Comparison of ENCODE assay signal across 26 mouse cellular contexts in genomic region chr14:9556333-9556732, GRCm38 (mm10).
DNase-seq lines count a peak whose midpoint lies in the region; ATAC-seq lines count a peak whose summit lies in the region.
"Had no signal": no experiment of that assay in that cellular context is flagged by ENCODE, and none has a peak within 500 bp of the region (broad histone marks: within the 10 kb centered on the region; RNA-seq: fewer than 3 reads in every experiment).

No protein-coding gene starts in this region.

- no peak overlapping the region for H3K4me3 ChIP-seq in forebrain, embryonic 11.5 days (ENCODE audit: low read depth, low read length)
- H3K4me3 ChIP-seq in forebrain, embryonic 16.5 days (replicated peaks; ENCODE audit: low read length): no peak overlapping the region
- no peak overlapping the region for H3K4me3 ChIP-seq in forebrain, embryonic 12.5 days (replicated peaks)
- H3K4me3 ChIP-seq in forebrain, embryonic 15.5 days: no peak overlapping the region
- H3K4me3 ChIP-seq: embryonic facial prominence, embryonic 12.5 days; embryonic facial prominence, embryonic 15.5 days; gastrocnemius, adult 2 months; heart, embryonic 12.5 days; heart, embryonic 15.5 days had no signal

- no peaks in the 10 kb centered on the region for H3K4me1 ChIP-seq in forebrain, embryonic 11.5 days (replicated peaks; ENCODE audit: control insufficient read depth, insufficient read depth, low read length)
- peaks cover 11% of the 10 kb centered on the region for H3K4me1 ChIP-seq in forebrain, embryonic 16.5 days (replicated peaks; ENCODE audit: control insufficient read depth, insufficient read depth, low read length)
- peaks cover 12% of the 10 kb centered on the region for H3K4me1 ChIP-seq in forebrain, embryonic 12.5 days
- peaks cover 12% of the 10 kb centered on the region for H3K4me1 ChIP-seq in forebrain, embryonic 15.5 days

- H3K9me3 ChIP-seq in forebrain, embryonic 11.5 days (ENCODE audit: control insufficient read depth, low read length): no peaks in the 10 kb centered on the region
- no peaks in the 10 kb centered on the region for H3K9me3 ChIP-seq in forebrain, embryonic 16.5 days (ENCODE audit: control insufficient read depth, low read length)
- no peaks in the 10 kb centered on the region for H3K9me3 ChIP-seq in forebrain, embryonic 12.5 days
- no peaks in the 10 kb centered on the region for H3K9me3 ChIP-seq in forebrain, embryonic 15.5 days
- H3K9me3 ChIP-seq: embryonic facial prominence, embryonic 12.5 days; embryonic facial prominence, embryonic 15.5 days; G1E; heart, embryonic 12.5 days; heart, embryonic 15.5 days had no signal

- 43% methylated on average over 5 of the region's 5 CpGs for WGBS in forebrain, embryonic 11.5 days
- 10% methylated on average over 5 of the region's 5 CpGs for WGBS in forebrain, embryonic 16.5 days
- WGBS in forebrain, embryonic 12.5 days: 29% methylated on average over 5 of the region's 5 CpGs
- 15% methylated on average over 5 of the region's 5 CpGs for WGBS in forebrain, embryonic 15.5 days

- peak; percentile 64 for ATAC-seq in forebrain, embryonic 11.5 days (replicated peaks; ENCODE audit: low FRiP score)
- ATAC-seq in forebrain, embryonic 16.5 days: no peak
- peak; percentile 64; the same call in 1 of the 2 replicates for ATAC-seq in forebrain, embryonic 12.5 days (ENCODE audit: low FRiP score)
- ATAC-seq in forebrain, embryonic 15.5 days (replicated peaks): peak; percentile 60; the same call in 1 of the 2 replicates
- ATAC-seq: hindbrain, postnatal 0 days; inflammation-experienced regulatory T-cells, adult 6 months; intestine, embryonic 16.5 days; Patski had no signal

- no peak overlapping the region for H3K9ac ChIP-seq in forebrain, embryonic 11.5 days (ENCODE audit: low read length)
- H3K9ac ChIP-seq in forebrain, embryonic 16.5 days (replicated peaks; ENCODE audit: low read depth, low read length): no peak overlapping the region
- H3K9ac ChIP-seq in forebrain, embryonic 12.5 days: no peak overlapping the region
- no peak overlapping the region for H3K9ac ChIP-seq in forebrain, embryonic 15.5 days (replicated peaks)
- H3K9ac ChIP-seq: embryonic facial prominence, embryonic 12.5 days; embryonic facial prominence, embryonic 15.5 days; heart, embryonic 12.5 days; heart, embryonic 15.5 days; hindbrain, embryonic 14.5 days had no signal

- DNase-seq in forebrain, embryonic 11.5 days (ENCODE audit: low spot score): no peak
- no peak for DNase-seq in right cerebral cortex, postnatal 36 days (ENCODE audit: low spot score in 2 of 2)
- DNase-seq in thymus, postnatal 0 days (ENCODE audit: low spot score): no peak
- DNase-seq in kidney, postnatal 36 days: no peak
- DNase-seq: adrenal gland, postnatal 10 days; adrenal gland, postnatal 36 days; B cell, adult 2 months; cerebellum, adult 11 months; cerebellum, adult 2 months; cerebellum, adult 9-11 months; gastrocnemius, adult 2 months; gastrocnemius, postnatal 14 days had no signal

- H3K4me2 ChIP-seq in forebrain, embryonic 11.5 days (ENCODE audit: low read depth, low read length, severe bottlenecking): no peak overlapping the region
- no peak overlapping the region for H3K4me2 ChIP-seq in forebrain, embryonic 16.5 days (ENCODE audit: low read length)
- no peak overlapping the region for H3K4me2 ChIP-seq in forebrain, embryonic 12.5 days
- no peak overlapping the region for H3K4me2 ChIP-seq in forebrain, embryonic 15.5 days (replicated peaks)
- H3K4me2 ChIP-seq: embryonic facial prominence, embryonic 12.5 days; embryonic facial prominence, embryonic 15.5 days; heart, embryonic 12.5 days; heart, embryonic 15.5 days; hindbrain, embryonic 14.5 days had no signal

- no peak overlapping the region for H3K27ac ChIP-seq in forebrain, embryonic 11.5 days (ENCODE audit: low read depth, low read length)
- H3K27ac ChIP-seq in forebrain, embryonic 16.5 days (ENCODE audit: low read length): no peak overlapping the region
- no peak overlapping the region for H3K27ac ChIP-seq in forebrain, embryonic 12.5 days
- H3K27ac ChIP-seq in forebrain, embryonic 15.5 days (replicated peaks): no peak overlapping the region
- H3K27ac ChIP-seq: embryonic facial prominence, embryonic 15.5 days; gastrocnemius, adult 2 months; heart, embryonic 15.5 days; hindbrain, embryonic 14.5 days had no signal

- no peaks in the 10 kb centered on the region for H3K27me3 ChIP-seq in forebrain, embryonic 11.5 days (ENCODE audit: control insufficient read depth, insufficient read depth, low read length)
- no peaks in the 10 kb centered on the region for H3K27me3 ChIP-seq in forebrain, embryonic 16.5 days (replicated peaks; ENCODE audit: control insufficient read depth, insufficient read depth, low read length)
- no peaks in the 10 kb centered on the region for H3K27me3 ChIP-seq in forebrain, embryonic 12.5 days
- H3K27me3 ChIP-seq in forebrain, embryonic 15.5 days: no peaks in the 10 kb centered on the region
- H3K27me3 ChIP-seq: CH12.LX; embryonic facial prominence, embryonic 12.5 days; embryonic facial prominence, embryonic 15.5 days; heart, embryonic 12.5 days; heart, embryonic 15.5 days; Patski had no signal

- no peaks in the 10 kb centered on the region for H3K36me3 ChIP-seq in forebrain, embryonic 11.5 days (ENCODE audit: control insufficient read depth, insufficient read depth, low read length)
- no peaks in the 10 kb centered on the region for H3K36me3 ChIP-seq in forebrain, embryonic 16.5 days (ENCODE audit: control insufficient read depth, insufficient read depth)
- H3K36me3 ChIP-seq in forebrain, embryonic 12.5 days (replicated peaks): no peaks in the 10 kb centered on the region
- no peaks in the 10 kb centered on the region for H3K36me3 ChIP-seq in forebrain, embryonic 15.5 days
- H3K36me3 ChIP-seq: embryonic facial prominence, embryonic 12.5 days; embryonic facial prominence, embryonic 15.5 days; G1E; heart, embryonic 12.5 days; heart, embryonic 15.5 days had no signal
